Mouse (Mus musculus) forebrain, postnatal 0 days (tissue): ENCODE measurements at regions not wholly inside any gene's neighbourhood (a gene's known extent, or its start where the extent isn't known, plus 50 kb on each side); places are given as distances from the start of the nearest gene placed in this dataset.
A peak's percentile ranks its signal among the peaks of the same experiment; 100 is the strongest.

Experiments used
- ATAC-seq: fragments of 200-750 bp; cut with Nextera tagmentation; 2 replicates; pipeline ENCODE4 v1.8.0; 2017; ENCODE audit warnings: mild to moderate bottlenecking, moderate library complexity
- DNase-seq: peaks from one replicate; pipeline ENCODE4 v3.0.0-alpha.2; 2015
- H3K27ac ChIP-seq: fragments of 300-500 bp; sonication (generic); 2 replicates; pipeline ENCODE4 v1.5.1; 2014; ENCODE audit warnings: low read depth, mild to moderate bottlenecking, antibody characterized with exemption, low read length, moderate library complexity, mixed read lengths
- H3K27me3 ChIP-seq: fragments of 300-500 bp; sonication (generic); 2 replicates; pipeline ENCODE4 v1.6.1; 2014; ENCODE audit warnings: mild to moderate bottlenecking, low read length, mixed read lengths; ENCODE audit not compliant: insufficient read depth
- H3K36me3 ChIP-seq: fragments of 300-500 bp; sonication (generic); 2 replicates; pipeline ENCODE4 v1.6.1; 2014; ENCODE audit warnings: mild to moderate bottlenecking, moderate library complexity; ENCODE audit not compliant: insufficient read depth
- H3K4me1 ChIP-seq: fragments of 300-500 bp; sonication (generic); 2 replicates; pipeline ENCODE4 v1.6.1; 2014; ENCODE audit warnings: antibody characterized with exemption; ENCODE audit not compliant: insufficient read depth
- H3K4me2 ChIP-seq: fragments of 300-500 bp; sonication (generic); 2 replicates; pipeline ENCODE4 v1.6.1; 2014; ENCODE audit warnings: low read depth, mild to moderate bottlenecking, moderate library complexity
- H3K4me3 ChIP-seq: fragments of 300-500 bp; sonication (generic); 2 replicates; pipeline ENCODE4 v1.5.1; 2014; ENCODE audit warnings: low read depth, low read length, mixed read lengths
- H3K9ac ChIP-seq: fragments of 300-500 bp; sonication (generic); 2 replicates; pipeline ENCODE4 v1.6.1; 2014; ENCODE audit warnings: mild to moderate bottlenecking
- H3K9me3 ChIP-seq: fragments of 300-500 bp; sonication (generic); 2 replicates; pipeline ENCODE4 v1.6.1; 2016; ENCODE audit warnings: low read length
- CTCF ChIP-seq: sonication (generic); IDR thresholded peaks from 2 replicates; pipeline ENCODE4 v1.5.1; 2016; ENCODE audit warnings: antibody characterized with exemption, control low read depth, low read depth
- WGBS: fragments of 180-500 bp; shearing (Covaris S2); extraction: QIAGEN DNeasy Blood & Tissue Kit; methylation state at CpG from one replicate; pipeline ENCODE4 v1.1.7; 2014; 5-methylcytosine and 5-hydroxymethylcytosine counted together

GRCm38 (mm10) chr3:47866061-47866460 lies 1418.0 kb upstream of the Pabpc4l start:
- TF ChIP-seq CTCF = no peak
- no peaks in the 10 kb centered on the region for H3K4me1 ChIP-seq
- DNase-seq (no peak), ATAC-seq (no peak)
- H3K9ac ChIP-seq = no peak overlapping the region
- H3K4me3 ChIP-seq = no peak overlapping the region
- no peaks in the 10 kb centered on the region for H3K27me3 ChIP-seq
- no peaks in the 10 kb centered on the region for H3K36me3 ChIP-seq
- no peak overlapping the region for H3K27ac ChIP-seq
- no peak overlapping the region for H3K4me2 ChIP-seq
- H3K9me3 ChIP-seq = no peaks in the 10 kb centered on the region
- 87% methylated on average over 1 of the region's 1 CpGs for WGBS

GRCm38 (mm10) chr3:47863591-47863990 lies 1415.6 kb upstream of the Pabpc4l start:
- peak; percentile 97 for ATAC-seq

GRCm38 (mm10) chr3:47845613-47846012 lies 1397.6 kb upstream of the Pabpc4l start:
- Histone ChIP-seq H3K4me1 (no peaks in the 10 kb centered on the region), H3K27me3 (no peaks in the 10 kb centered on the region), H3K9ac (no peak overlapping the region), H3K27ac (no peak overlapping the region), H3K9me3 (no peaks in the 10 kb centered on the region), H3K4me3 (no peak overlapping the region), H3K4me2 (no peak overlapping the region), H3K36me3 (no peaks in the 10 kb centered on the region)
- TF ChIP-seq CTCF = no peak
- DNase-seq (peak; percentile 25), ATAC-seq (no peak)

More at GRCm38 (mm10) chr3:47863591-47863990, 1415.6 kb upstream of the Pabpc4l start:
- H3K4me1 ChIP-seq = no peaks in the 10 kb centered on the region
- no peaks in the 10 kb centered on the region for H3K27me3 ChIP-seq
- H3K9me3 ChIP-seq = no peaks in the 10 kb centered on the region
- H3K9ac ChIP-seq = no peak overlapping the region
- DNase-seq = peak; percentile 76
- H3K36me3 ChIP-seq = no peaks in the 10 kb centered on the region
- no peak for TF ChIP-seq CTCF
- H3K4me3 ChIP-seq = no peak overlapping the region
- no peak overlapping the region for H3K27ac ChIP-seq
- H3K4me2 ChIP-seq = no peak overlapping the region
- 45% methylated on average over 1 of the region's 1 CpGs for WGBS

GRCm38 (mm10) chr3:47836541-47837240 lies 1388.7 kb upstream of the Pabpc4l start:
- Histone ChIP-seq H3K27ac (no peak overlapping the region), H3K4me1 (no peaks in the 10 kb centered on the region), H3K9me3 (no peaks in the 10 kb centered on the region), H3K4me3 (no peak overlapping the region), H3K36me3 (no peaks in the 10 kb centered on the region), H3K27me3 (no peaks in the 10 kb centered on the region), H3K4me2 (no peak overlapping the region), H3K9ac (no peak overlapping the region)
- 59% methylated on average over 3 of the region's 3 CpGs for WGBS
- ATAC-seq = no peak
- DNase-seq = no peak
- no peak for TF ChIP-seq CTCF

GRCm38 (mm10) chr3:47818361-47818760 lies 1370.3 kb upstream of the Pabpc4l start:
- ATAC-seq (no peak), DNase-seq (no peak)
- no peaks in the 10 kb centered on the region for H3K27me3 ChIP-seq
- no peak overlapping the region for H3K9ac ChIP-seq
- 92% methylated on average over 5 of the region's 5 CpGs for WGBS
- no peak overlapping the region for H3K4me2 ChIP-seq
- H3K9me3 ChIP-seq = peaks cover 7% of the 10 kb centered on the region; the same call in 1 of the 2 replicates
- no peak overlapping the region for H3K27ac ChIP-seq
- no peak overlapping the region for H3K4me3 ChIP-seq
- no peaks in the 10 kb centered on the region for H3K36me3 ChIP-seq
- no peak for TF ChIP-seq CTCF
- H3K4me1 ChIP-seq = no peaks in the 10 kb centered on the region

GRCm38 (mm10) chr3:47817564-47817963 lies 1369.5 kb upstream of the Pabpc4l start:
- 51% methylated on average over 4 of the region's 4 CpGs for WGBS
- DNase-seq (no peak), ATAC-seq (no peak; the same call in 1 of the 2 replicates)
- Histone ChIP-seq H3K4me3 (no peak overlapping the region), H3K27ac (no peak overlapping the region), H3K9ac (no peak overlapping the region), H3K36me3 (no peaks in the 10 kb centered on the region), H3K9me3 (peaks cover 7% of the 10 kb centered on the region; the same call in 1 of the 2 replicates), H3K27me3 (no peaks in the 10 kb centered on the region), H3K4me2 (no peak overlapping the region), H3K4me1 (no peaks in the 10 kb centered on the region)
- TF ChIP-seq CTCF = no peak
